Mouse (Mus musculus) testis, adult 2 months (tissue): ENCODE measurements around the gene Samd7. TPM values are rescaled to one million over a fixed set of nuclear protein-coding genes. Genes with fewer than 3 reads are reported as not detected.

ENCODE experiments used
- H3K27ac ChIP-seq: fragments of 200-500 bp; 2 replicates; pipeline ENCODE4 v1.5.1; 2012; ENCODE audit warnings: low read depth, low read length; ENCODE audit not compliant: control insufficient read depth, insufficient read depth
- H3K27me3 ChIP-seq: fragments of 200-500 bp; 2 replicates; pipeline ENCODE4 v1.6.1; 2012; ENCODE audit warnings: mild to moderate bottlenecking, low read length, moderate library complexity; ENCODE audit not compliant: control insufficient read depth, insufficient read depth
- H3K36me3 ChIP-seq: fragments of 200-500 bp; 2 replicates; pipeline ENCODE4 v1.6.1; 2012; ENCODE audit warnings: mild to moderate bottlenecking, low read length; ENCODE audit not compliant: control insufficient read depth, insufficient read depth
- H3K4me1 ChIP-seq: fragments of 200-500 bp; 2 replicates; pipeline ENCODE4 v1.6.1; 2012; ENCODE audit warnings: low read length; ENCODE audit not compliant: control insufficient read depth, insufficient read depth
- H3K4me3 ChIP-seq: fragments of 200-500 bp; 2 replicates; pipeline ENCODE4 v1.5.1; 2012; ENCODE audit warnings: low read depth, mild to moderate bottlenecking, low read length, moderate library complexity, mixed read lengths; ENCODE audit not compliant: control insufficient read depth
- CTCF ChIP-seq: fragments of 200-500 bp; IDR thresholded peaks from 2 replicates; pipeline ENCODE4 v1.5.1; 2012; ENCODE audit warnings: low read depth, mild to moderate bottlenecking, inconsistent platforms, low read length, moderate library complexity; ENCODE audit not compliant: control insufficient read depth, insufficient read depth, insufficient replicate concordance
- POLR2A ChIP-seq: fragments of 200-500 bp; IDR thresholded peaks from 2 replicates; pipeline ENCODE4 v1.6.1; 2012; ENCODE audit warnings: low read depth, mild to moderate bottlenecking, inconsistent platforms, low read length, moderate library complexity; ENCODE audit not compliant: control insufficient read depth
- polyA plus RNA-seq: library from polyadenylated mRNA; depleted of rRNA; stranded (reverse); fragments of >200 nt; gene quantifications from 2 replicates; pipeline ENCODE4 v1.2.3, GENCODE M21; 2012

The Samd7 gene
- polyA plus RNA-seq, 1 experiment, result 3.0 TPM

- no peaks in the 10 kb centered on the region for H3K36me3 ChIP-seq
- no peaks in the 10 kb centered on the region for H3K27me3 ChIP-seq
- no peak overlapping the region for H3K4me3 ChIP-seq
- no peak for TF ChIP-seq POLR2A
- TF ChIP-seq CTCF, result no peak
- H3K27ac ChIP-seq, result no peak overlapping the region
- no peaks in the 10 kb centered on the region for H3K4me1 ChIP-seq
Measured at GRCm38 (mm10) chr3:30764877-30765276, 18.8 kb downstream of the Samd7 start.

GRCm38 (mm10) chr3:30765311-30766027 lies 19.4 kb downstream of the Samd7 start:
- Histone ChIP-seq H3K27me3 (no peaks in the 10 kb centered on the region), H3K4me1 (no peaks in the 10 kb centered on the region), H3K36me3 (no peaks in the 10 kb centered on the region), H3K4me3 (no peak overlapping the region), H3K27ac (no peak overlapping the region)
- TF ChIP-seq CTCF (no peak), POLR2A (no peak)

- no peak overlapping the region for H3K27ac ChIP-seq
- no peak overlapping the region for H3K4me3 ChIP-seq
- no peaks in the 10 kb centered on the region for H3K4me1 ChIP-seq
- H3K27me3 ChIP-seq, result no peaks in the 10 kb centered on the region
- H3K36me3 ChIP-seq, result no peaks in the 10 kb centered on the region
- TF ChIP-seq CTCF, result no peak
- TF ChIP-seq POLR2A, result no peak
Measured at GRCm38 (mm10) chr3:30766177-30766576, 20.1 kb downstream of the Samd7 start.

- H3K27ac ChIP-seq, result no peak overlapping the region
- TF ChIP-seq CTCF (no peak), POLR2A (no peak)
Measured at GRCm38 (mm10) chr3:30767271-30767670, 21.2 kb downstream of the Samd7 start.

GRCm38 (mm10) chr3:30769755-30770515 lies 23.8 kb downstream of the Samd7 start:
- no peaks in the 10 kb centered on the region for H3K27me3 ChIP-seq
- no peak overlapping the region for H3K27ac ChIP-seq
- no peaks in the 10 kb centered on the region for H3K4me1 ChIP-seq
- H3K36me3 ChIP-seq, result no peaks in the 10 kb centered on the region
- TF ChIP-seq POLR2A, result no peak
- TF ChIP-seq CTCF, result no peak
- no peak overlapping the region for H3K4me3 ChIP-seq

More at GRCm38 (mm10) chr3:30767271-30767670, 21.2 kb downstream of the Samd7 start:
- Histone ChIP-seq H3K4me1 (no peaks in the 10 kb centered on the region), H3K27me3 (no peaks in the 10 kb centered on the region), H3K36me3 (no peaks in the 10 kb centered on the region), H3K4me3 (no peak overlapping the region)

- H3K4me3 ChIP-seq, result no peak overlapping the region
- H3K36me3 ChIP-seq, result no peaks in the 10 kb centered on the region
- no peak overlapping the region for H3K27ac ChIP-seq
- H3K27me3 ChIP-seq, result no peaks in the 10 kb centered on the region
- no peaks in the 10 kb centered on the region for H3K4me1 ChIP-seq
- TF ChIP-seq CTCF (no peak), POLR2A (no peak)
Measured at GRCm38 (mm10) chr3:30771560-30771959, 25.5 kb downstream of the Samd7 start.

- TF ChIP-seq POLR2A, result no peak
- no peak for TF ChIP-seq CTCF
- no peaks in the 10 kb centered on the region for H3K27me3 ChIP-seq
- H3K4me3 ChIP-seq, result no peak overlapping the region
- H3K27ac ChIP-seq, result no peak overlapping the region
- H3K36me3 ChIP-seq, result no peaks in the 10 kb centered on the region
- H3K4me1 ChIP-seq, result no peaks in the 10 kb centered on the region
Measured at GRCm38 (mm10) chr3:30772631-30773030, 26.5 kb downstream of the Samd7 start.

- no peak overlapping the region for H3K4me3 ChIP-seq
- H3K27ac ChIP-seq, result no peak overlapping the region
- TF ChIP-seq CTCF (no peak), POLR2A (no peak)
- no peaks in the 10 kb centered on the region for H3K27me3 ChIP-seq
- H3K36me3 ChIP-seq, result no peaks in the 10 kb centered on the region
- no peaks in the 10 kb centered on the region for H3K4me1 ChIP-seq
Measured at GRCm38 (mm10) chr3:30774677-30775076, 28.6 kb downstream of the Samd7 start.
